ENCODE assay signal across 8 mouse cellular contexts in the genomic region with DNA sequence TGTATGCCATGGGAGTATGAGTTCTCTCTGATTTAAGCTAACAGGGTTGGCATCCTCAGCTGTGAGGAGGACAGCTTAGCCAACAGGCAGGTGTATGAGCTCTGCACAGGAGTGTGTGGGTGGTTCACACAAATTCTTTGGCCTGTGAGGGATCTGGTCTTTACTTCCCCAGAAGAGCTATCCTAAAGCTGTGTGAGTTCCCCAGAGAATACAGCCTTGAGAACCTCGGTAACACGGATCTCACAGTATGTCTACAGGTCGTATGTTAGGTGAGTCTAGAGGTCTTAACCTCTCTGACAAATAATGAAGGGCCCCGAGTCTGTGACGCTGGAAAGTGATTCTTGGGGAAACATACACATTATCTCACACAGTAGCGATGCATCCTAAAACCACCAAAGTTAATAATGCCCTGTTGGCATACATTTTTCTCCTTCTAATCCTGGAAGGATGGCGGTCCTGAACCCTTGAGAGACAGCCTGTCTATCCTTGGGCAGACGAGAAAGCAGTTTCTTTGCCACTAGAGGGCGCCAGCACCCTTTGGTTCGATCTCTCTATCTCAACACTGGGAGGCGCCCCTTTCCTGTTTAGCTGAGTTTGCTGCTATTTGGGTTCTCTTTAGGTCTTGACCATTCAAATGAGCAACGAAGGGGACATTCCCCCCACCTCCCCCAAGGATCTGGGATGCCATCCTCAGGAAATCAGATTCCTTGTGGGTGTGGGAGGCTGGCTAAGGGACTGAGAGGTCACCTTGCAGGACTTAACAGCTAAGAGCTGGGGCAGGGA. TPM values are rescaled to one million over a fixed set of nuclear protein-coding genes. Genes with fewer than 3 reads are reported as not detected.
DNase-seq lines count a peak whose midpoint lies in the region; ATAC-seq and TF ChIP-seq lines count a peak whose summit lies in the region.

No protein-coding gene starts in this region.

- DNase-seq in 3134 (ENCODE audit: extremely low read depth, insufficient read length, low spot score), result peak; percentile 48
- peak; percentile 94 for DNase-seq in adrenal gland, postnatal 14 days
- peak; percentile 90 for DNase-seq in embryonic facial prominence, embryonic 10.5 days (ENCODE audit: low spot score)
- DNase-seq in heart, adult 18-20 months, result peak; percentile 90 to 96
- DNase-seq in kidney, adult 2 months, result peak; percentile 94
- peak; percentile 82 to 90 for DNase-seq in spleen, postnatal 10 days (ENCODE audit: low spot score in 2 of 2)

- 0 out of 2 replicates have a peak overlapping the region, but pooled peaks have one; percentile 45 for H3K27ac ChIP-seq in embryonic facial prominence, embryonic 10.5 days (replicated peaks)
- H3K27ac ChIP-seq in kidney, adult 2 months (ENCODE audit: insufficient read depth, low read depth, low read length), result no peak overlapping the region
- H3K27ac ChIP-seq in limb, embryonic 13.5 days, result 0 out of 2 replicates have a peak overlapping the region, but pooled peaks have one; percentile 7
- H3K27ac ChIP-seq in midbrain, embryonic 15.5 days, result no peak overlapping the region

- H3K27me3 ChIP-seq in embryonic facial prominence, embryonic 10.5 days (replicated peaks; ENCODE audit: low read depth, poor library complexity, severe bottlenecking), result peaks cover 22% of the 10 kb centered on the region
- no peaks in the 10 kb centered on the region for H3K27me3 ChIP-seq in kidney, adult 2 months (replicated peaks; ENCODE audit: control insufficient read depth, insufficient read depth, low read length)
- peaks cover 13% of the 10 kb centered on the region for H3K27me3 ChIP-seq in limb, embryonic 13.5 days
- H3K27me3 ChIP-seq in midbrain, embryonic 15.5 days (replicated peaks), result peaks cover 5% of the 10 kb centered on the region; the same call in 1 of the 2 replicates

- H3K9me3 ChIP-seq in embryonic facial prominence, embryonic 10.5 days, result no peaks in the 10 kb centered on the region
- no peaks in the 10 kb centered on the region for H3K9me3 ChIP-seq in limb, embryonic 13.5 days
- H3K9me3 ChIP-seq in midbrain, embryonic 15.5 days, result no peaks in the 10 kb centered on the region

- no peak overlapping the region for H3K4me2 ChIP-seq in limb, embryonic 13.5 days (replicated peaks)
- no peak overlapping the region for H3K4me2 ChIP-seq in midbrain, embryonic 15.5 days

- no peaks in the 10 kb centered on the region for H3K36me3 ChIP-seq in embryonic facial prominence, embryonic 10.5 days (replicated peaks)
- H3K36me3 ChIP-seq in kidney, adult 2 months (ENCODE audit: control insufficient read depth, insufficient read depth, low read length), result no peaks in the 10 kb centered on the region
- H3K36me3 ChIP-seq in limb, embryonic 13.5 days, result no peaks in the 10 kb centered on the region
- no peaks in the 10 kb centered on the region for H3K36me3 ChIP-seq in midbrain, embryonic 15.5 days (replicated peaks)

- WGBS in embryonic facial prominence, embryonic 10.5 days, result 17% methylated on average over 12 of the region's 12 CpGs
- WGBS in kidney, adult 2 months, result 16% methylated on average over 12 of the region's 12 CpGs
- 15% methylated on average over 12 of the region's 12 CpGs for WGBS in limb, embryonic 13.5 days
- WGBS in midbrain, embryonic 15.5 days, result 20% methylated on average over 12 of the region's 12 CpGs

- peak; percentile 100 for TF ChIP-seq CTCF in kidney, adult 2 months (conservative IDR thresholded peaks at IDR 0.05; ENCODE audit: insufficient read depth, insufficient read length, low read depth, low read length)

- peaks cover 14% of the 10 kb centered on the region for H3K4me1 ChIP-seq in embryonic facial prominence, embryonic 10.5 days
- peaks cover 11% of the 10 kb centered on the region for H3K4me1 ChIP-seq in kidney, adult 2 months (ENCODE audit: control insufficient read depth, insufficient read depth, low read length)
- peaks cover 12% of the 10 kb centered on the region; the same call in 1 of the 2 replicates for H3K4me1 ChIP-seq in limb, embryonic 13.5 days
- H3K4me1 ChIP-seq in midbrain, embryonic 15.5 days, result no peaks in the 10 kb centered on the region

- ATAC-seq in limb, embryonic 13.5 days (ENCODE audit: low FRiP score, low read depth), result peak; percentile 83
- ATAC-seq in midbrain, embryonic 15.5 days (replicated peaks), result peak; percentile 87

- no peak overlapping the region for H3K9ac ChIP-seq in limb, embryonic 13.5 days
- no peak overlapping the region for H3K9ac ChIP-seq in midbrain, embryonic 15.5 days

- H3K4me3 ChIP-seq in embryonic facial prominence, embryonic 10.5 days, result no peak overlapping the region
- H3K4me3 ChIP-seq in kidney, adult 2 months (ENCODE audit: insufficient read depth, low read depth, low read length), result no peak overlapping the region
- no peak overlapping the region for H3K4me3 ChIP-seq in limb, embryonic 13.5 days
- H3K4me3 ChIP-seq in midbrain, embryonic 15.5 days, result no peak overlapping the region

- TF ChIP-seq POLR2A in kidney, adult 2 months (IDR thresholded peaks at IDR 0.05; ENCODE audit: low read depth, low read length), result no peak

RNA-seq across cellular contexts. Expression of a gene that starts 5.2 kb away (rescaled TPM):
- 26.6 and 30.4 TPM in 2 replicates for total RNA-seq in adrenal gland, postnatal 14 days (2021)
- polyA plus RNA-seq in embryonic facial prominence, embryonic 10.5 days (2016; fragmentation: Nextera tagmentation; extraction: Ambion mirVana), result 7.1 and 7.2 TPM in 2 replicates
- total RNA-seq in heart, adult 18-20 months (2021), result 10 to 100 TPM; 12.1 to 16.3 TPM
- 41.3 and 44.6 TPM in 2 replicates for polyA plus RNA-seq in kidney, adult 2 months (2012; rRNA removed)
- polyA plus RNA-seq in limb, embryonic 13.5 days (2015; fragmentation: Nextera tagmentation; extraction: Ambion mirVana), result 14.5 and 14.9 TPM in 2 replicates
- 15.4 and 15.8 TPM in 2 replicates for polyA plus RNA-seq in midbrain, embryonic 15.5 days (2015; fragmentation: Nextera tagmentation; extraction: Ambion mirVana)

Comparison
In these comparisons a context has a peak if more than half of its experiments do, and no peak if none do; other contexts are left out.
1. H3K27ac ChIP-seq: peak in embryonic facial prominence, embryonic 10.5 days (single experiment) and limb, embryonic 13.5 days (single experiment); none in kidney, adult 2 months (single experiment) and midbrain, embryonic 15.5 days (single experiment).
2. Peak in every context shown above with its lines, with median percentiles within 50 percentile points of each other: DNase-seq.